Mouse (Mus musculus): ENCODE measurements at regions not wholly inside any gene's neighbourhood (a gene's known extent, or its start where the extent isn't known, plus 50 kb on each side); places are given as distances from the start of the nearest gene placed in this dataset.

DNA sequence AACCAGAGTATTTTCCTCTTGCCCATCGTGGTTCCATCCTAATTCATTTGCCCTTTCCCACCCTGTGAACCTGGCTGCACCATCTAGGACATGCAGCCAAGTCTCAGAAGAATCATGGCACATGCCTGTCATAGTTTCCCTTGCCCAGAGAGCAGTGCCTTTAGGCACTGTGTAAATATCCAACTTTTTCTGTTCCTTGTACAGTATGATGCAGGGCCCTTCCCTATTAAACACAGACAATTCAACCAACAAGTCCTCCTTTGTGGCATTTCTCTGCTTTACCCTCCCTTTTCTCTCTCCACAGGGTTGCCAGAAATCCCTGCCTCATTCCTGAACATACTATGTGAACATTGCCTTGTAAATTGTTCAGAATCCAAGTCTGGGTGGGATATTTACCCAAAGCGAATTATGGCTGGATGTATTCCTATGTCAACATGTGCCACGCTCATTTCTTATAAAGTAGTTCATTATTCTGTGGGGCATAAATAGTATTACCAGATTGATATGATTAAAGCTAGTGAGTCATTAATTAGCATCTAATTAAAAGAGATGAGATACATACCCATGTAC, 349.1 kb downstream of the Insc start:
- Histone ChIP-seq H3K4me1 (ENCODE audit: control insufficient read depth, insufficient read depth, insufficient read length) (no peaks in the 10 kb centered on the region), H3K27me3 (ENCODE audit: control insufficient read depth, insufficient read depth, low read length) (no peaks in the 10 kb centered on the region), H3K4me3 (ENCODE audit: extremely low read depth, insufficient read depth, insufficient read length) (no peak overlapping the region), H3K36me3 (ENCODE audit: control insufficient read depth, insufficient read depth, low read length) (no peaks in the 10 kb centered on the region), H3K27ac (ENCODE audit: insufficient read depth, low read length) (no peak overlapping the region)
- TF ChIP-seq CTCF (IDR thresholded peaks at IDR 0.05; ENCODE audit: extremely low read depth, insufficient read depth, insufficient read length, insufficient replicate concordance) (no peak), POLR2A (IDR thresholded peaks at IDR 0.05; ENCODE audit: low read depth, low read length) (no peak)
- DNase-seq (ENCODE audit: low read depth in 1 of 2, low spot score in 2 of 2): no peak
- WGBS: 89% methylated on average over 3 of the region's 3 CpGs

DNA sequence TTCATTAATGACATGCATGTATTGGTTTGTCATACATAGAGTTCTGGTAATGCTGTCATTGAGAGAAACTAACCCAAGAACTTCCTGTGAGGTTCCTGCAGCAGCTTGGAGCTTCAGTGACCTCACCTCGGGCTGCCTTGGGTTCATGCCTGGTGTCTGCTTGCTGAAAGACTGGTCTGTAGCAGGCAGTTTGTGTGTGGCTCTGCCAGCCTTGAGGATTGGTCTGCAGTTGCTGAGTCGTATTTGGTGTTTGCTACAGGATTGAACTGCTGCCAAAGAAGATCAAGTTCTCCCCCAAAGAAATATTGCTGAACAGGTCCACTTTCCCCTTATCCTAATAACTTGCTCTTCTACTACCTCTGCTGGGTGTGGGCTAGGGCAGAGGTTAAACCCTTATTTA, 362.5 kb downstream of the Insc start:
- H3K4me3 ChIP-seq (ENCODE audit: extremely low read depth, insufficient read depth, insufficient read length): no peak overlapping the region
- H3K27me3 ChIP-seq (ENCODE audit: control insufficient read depth, insufficient read depth, low read length): no peaks in the 10 kb centered on the region
- no peak overlapping the region for H3K27ac ChIP-seq (ENCODE audit: insufficient read depth, low read length)
- no peak for DNase-seq (ENCODE audit: low read depth in 1 of 2, low spot score in 2 of 2)
- no peaks in the 10 kb centered on the region for H3K4me1 ChIP-seq (ENCODE audit: control insufficient read depth, insufficient read depth, insufficient read length)
- WGBS: 27% methylated on average over 2 of the region's 2 CpGs
- H3K36me3 ChIP-seq (ENCODE audit: control insufficient read depth, insufficient read depth, low read length): no peaks in the 10 kb centered on the region
- TF ChIP-seq CTCF (IDR thresholded peaks at IDR 0.05; ENCODE audit: extremely low read depth, insufficient read depth, insufficient read length, insufficient replicate concordance) (no peak), POLR2A (IDR thresholded peaks at IDR 0.05; ENCODE audit: low read depth, low read length) (no peak)

DNA sequence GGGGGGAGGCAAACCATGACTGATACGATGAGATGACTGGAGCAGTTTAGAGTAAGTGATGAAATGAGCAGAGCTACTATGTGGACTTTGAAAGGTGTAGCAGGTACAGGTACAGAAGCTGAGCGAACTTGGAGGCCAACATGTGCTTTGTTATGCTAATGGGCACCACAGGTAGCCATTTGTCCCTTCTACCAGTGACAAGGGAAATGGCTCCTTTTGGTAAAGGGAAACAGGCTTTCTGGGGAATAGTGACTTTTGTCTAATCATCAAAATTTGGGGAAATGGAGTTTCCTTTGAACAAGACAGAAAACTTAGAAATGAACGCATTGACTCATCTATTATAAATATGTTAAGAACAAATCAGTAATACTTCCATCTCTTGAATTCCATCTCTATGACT, 368.8 kb downstream of the Insc start:
- Histone ChIP-seq H3K27me3 (ENCODE audit: control insufficient read depth, insufficient read depth, low read length) (no peaks in the 10 kb centered on the region), H3K4me1 (ENCODE audit: control insufficient read depth, insufficient read depth, insufficient read length) (no peaks in the 10 kb centered on the region), H3K27ac (ENCODE audit: insufficient read depth, low read length) (no peak overlapping the region), H3K4me3 (ENCODE audit: extremely low read depth, insufficient read depth, insufficient read length) (no peak overlapping the region), H3K36me3 (ENCODE audit: control insufficient read depth, insufficient read depth, low read length) (no peaks in the 10 kb centered on the region)
- DNase-seq (ENCODE audit: low read depth in 1 of 2, low spot score in 2 of 2): no peak
- no peak for TF ChIP-seq POLR2A (IDR thresholded peaks at IDR 0.05; ENCODE audit: low read depth, low read length)
- 77% methylated on average over 3 of the region's 3 CpGs for WGBS

DNA sequence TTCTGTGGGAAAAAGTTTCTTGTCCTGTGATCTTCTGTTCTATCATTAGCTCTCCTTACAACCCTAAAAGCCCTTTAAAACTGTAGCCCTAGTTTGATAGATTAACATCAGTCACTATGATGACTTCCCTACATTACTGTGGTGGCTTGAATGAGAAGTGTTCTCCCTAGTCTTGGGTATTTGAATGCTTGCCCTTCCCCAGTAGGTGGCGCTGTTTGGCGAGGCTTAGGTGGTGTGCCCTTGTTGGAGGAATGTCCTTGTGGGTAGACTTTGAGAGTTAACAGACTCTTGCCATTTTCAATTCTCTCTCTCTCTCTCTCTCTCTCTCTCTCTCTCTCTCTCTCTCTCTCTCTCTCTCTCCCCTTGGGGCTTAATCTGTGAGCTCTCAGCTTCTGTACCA, 379.8 kb downstream of the Insc start:
- no peaks in the 10 kb centered on the region for H3K36me3 ChIP-seq (ENCODE audit: control insufficient read depth, insufficient read depth, low read length)
- 73% methylated on average over 2 of the region's 2 CpGs for WGBS
- no peaks in the 10 kb centered on the region for H3K4me1 ChIP-seq (ENCODE audit: control insufficient read depth, insufficient read depth, insufficient read length)
- no peak for TF ChIP-seq POLR2A (IDR thresholded peaks at IDR 0.05; ENCODE audit: low read depth, low read length)
- TF ChIP-seq CTCF (IDR thresholded peaks at IDR 0.05; ENCODE audit: extremely low read depth, insufficient read depth, insufficient read length, insufficient replicate concordance): no peak
- no peak overlapping the region for H3K4me3 ChIP-seq (ENCODE audit: extremely low read depth, insufficient read depth, insufficient read length)
- no peak for DNase-seq (ENCODE audit: low read depth in 1 of 2, low spot score in 2 of 2)
- no peaks in the 10 kb centered on the region for H3K27me3 ChIP-seq (ENCODE audit: control insufficient read depth, insufficient read depth, low read length)
- H3K27ac ChIP-seq (ENCODE audit: insufficient read depth, low read length): no peak overlapping the region

DNA sequence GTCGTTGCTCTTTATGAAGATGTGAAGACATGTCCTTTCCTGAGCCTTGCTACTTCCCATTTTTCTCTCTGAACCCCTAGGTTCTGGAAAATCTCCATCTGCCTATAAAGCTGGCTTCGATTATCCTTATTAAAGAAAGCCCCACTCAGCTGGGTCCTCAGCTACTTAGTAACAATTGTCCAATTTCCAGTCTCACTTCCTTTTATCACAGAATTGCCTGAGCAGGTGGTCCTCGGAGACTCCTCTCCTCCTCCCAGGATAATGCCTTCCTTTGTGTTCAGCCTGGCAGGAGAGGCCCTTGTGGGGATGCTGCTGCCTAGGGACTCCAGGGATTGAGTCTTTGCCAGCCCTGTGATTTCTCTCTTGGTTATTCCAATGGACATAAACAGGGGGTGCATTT, 385.5 kb downstream of the Insc start:
- H3K27me3 ChIP-seq (ENCODE audit: control insufficient read depth, insufficient read depth, low read length): no peaks in the 10 kb centered on the region
- no peak overlapping the region for H3K4me3 ChIP-seq (ENCODE audit: extremely low read depth, insufficient read depth, insufficient read length)
- no peak overlapping the region for H3K27ac ChIP-seq (ENCODE audit: insufficient read depth, low read length)
- WGBS: 48% methylated on average over 3 of the region's 3 CpGs
- no peaks in the 10 kb centered on the region for H3K36me3 ChIP-seq (ENCODE audit: control insufficient read depth, insufficient read depth, low read length)
- no peaks in the 10 kb centered on the region for H3K4me1 ChIP-seq (ENCODE audit: control insufficient read depth, insufficient read depth, insufficient read length)
- TF ChIP-seq POLR2A (IDR thresholded peaks at IDR 0.05; ENCODE audit: low read depth, low read length): no peak
- no peak for TF ChIP-seq CTCF (IDR thresholded peaks at IDR 0.05; ENCODE audit: extremely low read depth, insufficient read depth, insufficient read length, insufficient replicate concordance)
- no peak for DNase-seq (ENCODE audit: low read depth in 1 of 2, low spot score in 2 of 2)

DNA sequence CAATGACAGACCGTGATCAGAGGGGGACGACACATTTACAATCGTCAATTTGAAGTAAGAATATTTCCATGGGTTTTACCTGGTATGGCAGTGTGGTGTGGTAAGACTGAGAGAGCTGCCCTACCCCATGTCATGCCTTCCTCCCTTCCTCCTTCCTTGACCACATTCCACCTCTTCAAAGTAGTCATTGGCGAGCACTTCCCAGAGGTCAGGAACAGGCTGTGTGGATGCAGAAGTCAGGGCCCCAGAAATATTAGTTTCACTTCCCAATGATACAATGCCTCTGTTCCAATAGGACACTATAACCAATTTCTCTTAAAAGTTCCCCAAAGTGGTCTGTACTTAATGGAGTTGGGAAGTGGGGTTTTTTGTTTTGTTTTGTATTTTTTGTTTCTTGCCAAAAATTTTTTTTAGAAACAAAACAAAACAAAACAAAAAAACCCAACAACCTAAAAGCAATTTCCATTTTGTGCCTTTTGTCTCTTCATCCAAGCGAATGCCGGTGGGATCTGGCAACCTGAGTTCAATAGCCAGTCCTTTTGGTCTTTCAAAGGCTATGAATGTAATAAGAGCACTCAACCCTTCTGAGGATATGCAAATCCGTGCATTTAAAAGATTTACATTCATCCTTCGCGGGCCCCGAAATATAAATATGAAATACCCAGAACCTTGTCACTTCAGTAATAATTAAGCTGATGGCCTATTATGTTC, 387.9 kb downstream of the Insc start:
- Histone ChIP-seq H3K4me3 (ENCODE audit: extremely low read depth, insufficient read depth, insufficient read length) (no peak overlapping the region), H3K27me3 (ENCODE audit: control insufficient read depth, insufficient read depth, low read length) (no peaks in the 10 kb centered on the region), H3K27ac (ENCODE audit: insufficient read depth, low read length) (no peak overlapping the region), H3K36me3 (ENCODE audit: control insufficient read depth, insufficient read depth, low read length) (no peaks in the 10 kb centered on the region), H3K4me1 (ENCODE audit: control insufficient read depth, insufficient read depth, insufficient read length) (no peaks in the 10 kb centered on the region)
- WGBS: 88% methylated on average over 10 of the region's 10 CpGs
- TF ChIP-seq CTCF (IDR thresholded peaks at IDR 0.05; ENCODE audit: extremely low read depth, insufficient read depth, insufficient read length, insufficient replicate concordance) (no peak), POLR2A (IDR thresholded peaks at IDR 0.05; ENCODE audit: low read depth, low read length) (no peak)
- no peak for DNase-seq (ENCODE audit: low read depth in 1 of 2, low spot score in 2 of 2)

DNA sequence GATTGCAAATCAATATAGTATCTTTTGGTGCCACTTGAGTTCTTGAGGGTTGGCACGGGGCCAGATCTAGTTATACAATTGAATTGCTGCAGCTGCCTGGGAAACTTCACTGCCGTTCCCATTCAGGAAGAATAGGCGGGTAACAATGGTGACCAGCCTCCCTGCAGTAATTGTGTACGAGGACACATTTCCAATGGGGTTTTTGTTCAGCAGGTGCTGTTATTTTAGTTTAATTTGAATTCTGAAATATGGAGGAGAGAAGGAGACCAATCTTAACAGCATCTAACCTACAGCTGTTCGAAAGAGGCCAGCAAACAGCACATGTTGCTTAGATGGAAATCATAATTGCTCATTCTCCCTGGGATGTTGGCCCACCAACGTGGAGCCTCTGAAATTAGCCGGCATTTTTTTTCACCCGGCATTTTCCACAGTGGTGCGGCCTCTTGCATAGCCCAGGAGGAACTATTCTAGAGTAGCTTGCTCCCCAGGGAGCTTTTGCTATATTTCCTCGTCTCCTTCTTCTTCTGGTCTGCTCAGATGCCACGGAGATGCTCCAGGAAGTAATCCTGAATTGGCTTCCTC, 388.6 kb downstream of the Insc start:
- H3K4me3 ChIP-seq (ENCODE audit: extremely low read depth, insufficient read depth, insufficient read length): no peak overlapping the region
- H3K36me3 ChIP-seq (ENCODE audit: control insufficient read depth, insufficient read depth, low read length): no peaks in the 10 kb centered on the region
- TF ChIP-seq CTCF (IDR thresholded peaks at IDR 0.05; ENCODE audit: extremely low read depth, insufficient read depth, insufficient read length, insufficient replicate concordance) (no peak), POLR2A (IDR thresholded peaks at IDR 0.05; ENCODE audit: low read depth, low read length) (no peak)
- WGBS: 69% methylated on average over 11 of the region's 11 CpGs
- H3K27me3 ChIP-seq (ENCODE audit: control insufficient read depth, insufficient read depth, low read length): no peaks in the 10 kb centered on the region
- no peaks in the 10 kb centered on the region for H3K4me1 ChIP-seq (ENCODE audit: control insufficient read depth, insufficient read depth, insufficient read length)
- no peak for DNase-seq (ENCODE audit: low read depth in 1 of 2, low spot score in 2 of 2)
- no peak overlapping the region for H3K27ac ChIP-seq (ENCODE audit: insufficient read depth, low read length)
